Mouse (Mus musculus) G1E (cell line): Measurements from ENCODE around the gene Fxyd4. TPM values are rescaled to one million over a fixed set of nuclear protein-coding genes. Genes with fewer than 3 reads are reported as not detected.

Experiments used
- ATAC-seq: 2 replicates; pipeline ENCODE4 v1.8.0; 2016; ENCODE audit warnings: mild to moderate bottlenecking; ENCODE audit not compliant: insufficient number of reproducible peaks, poor library complexity, low FRiP score, severe bottlenecking; ENCODE audit errors: extremely low read depth
- DNase-seq: peaks from one replicate; pipeline ENCODE4 v3.0.0; 2012; ENCODE audit warnings: low spot score
- H3K27me3 ChIP-seq: 2 replicates; pipeline ENCODE4 v1.6.1; 2012; ENCODE audit warnings: mild to moderate bottlenecking, low read length, inconsistent platforms; ENCODE audit not compliant: insufficient read depth
- H3K36me3 ChIP-seq: replicated peaks from 2 replicates; pipeline ENCODE3; 2012; ENCODE audit warnings: mild to moderate bottlenecking, inconsistent platforms
- H3K4me1 ChIP-seq: 2 replicates; pipeline ENCODE4 v1.6.1; 2012; ENCODE audit warnings: low read depth, low read length, inconsistent platforms, mixed read lengths; ENCODE audit not compliant: insufficient read depth
- H3K4me3 ChIP-seq: 2 replicates; pipeline ENCODE4 v1.5.1; 2012; ENCODE audit warnings: low read depth, mild to moderate bottlenecking, inconsistent platforms, low read length, moderate library complexity, mixed read lengths
- H3K9me3 ChIP-seq: replicated peaks from 2 replicates; pipeline ENCODE4 v1.6.1; 2012; ENCODE audit warnings: inconsistent platforms
- CTCF ChIP-seq: IDR thresholded peaks from 2 replicates; pipeline ENCODE4 v1.5.1; 2012; ENCODE audit warnings: low read depth, low read length, inconsistent platforms, mixed read lengths
- GATA1 ChIP-seq: IDR thresholded peaks from 2 replicates; pipeline ENCODE4 v1.6.1; 2012; ENCODE audit warnings: borderline replicate concordance, low read length, inconsistent platforms, mixed read lengths
- GATA2 ChIP-seq: IDR thresholded peaks from 2 replicates; pipeline ENCODE4 v1.6.1; 2012; ENCODE audit warnings: low read depth, low read length, inconsistent platforms, borderline replicate concordance
- POLR2AphosphoS5 ChIP-seq: IDR thresholded peaks from 2 replicates; pipeline ENCODE4 v1.6.1; 2012; ENCODE audit warnings: low read depth, low read length, inconsistent platforms; ENCODE audit not compliant: insufficient replicate concordance
- TAL1 ChIP-seq: conservative IDR thresholded peaks from 2 replicates; pipeline ENCODE4 v1.6.1; 2012; ENCODE audit warnings: low read depth, low read length, inconsistent platforms, mixed read lengths
- polyA plus RNA-seq: library from polyadenylated mRNA; stranded (reverse); fragments of >175 nt; gene quantifications from 2 replicates; pipeline ENCODE4 v1.2.3, GENCODE M21; 2012
- total RNA-seq, 2 experiments: library from RNA; stranded (forward) in 1 of 2; stranded (reverse) in 1 of 2; fragments of 200-1000 nt in 1 of 2; fragments of >200 nt in 1 of 2; fragmentation: Nextera tagmentation in 1 of 2; gene quantifications; 2 replicates each; pipeline ENCODE4 v1.2.3; 2014 to 2017

Gene Fxyd4
- total and polyA plus RNA-seq, 3 experiments: not detected

- H3K36me3 ChIP-seq: peaks cover 20% of the 10 kb centered on the region
- H3K4me1 ChIP-seq: peaks cover 49% of the 10 kb centered on the region
- H3K9me3 ChIP-seq: no peaks in the 10 kb centered on the region
- peak overlapping the region; percentile 95; the same call in 1 of the 2 replicates for H3K4me3 ChIP-seq
- ATAC-seq (no peak), DNase-seq (no peak)
- TF ChIP-seq TAL1 (no peak), GATA2 (no peak), GATA1 (no peak), POLR2AphosphoS5 (no peak), CTCF (no peak)
- no peaks in the 10 kb centered on the region for H3K27me3 ChIP-seq
Observed at GRCm38 (mm10) chr6:117905260-117905930, 32.1 kb downstream of the Fxyd4 start.

GRCm38 (mm10) chr6:117903836-117904235 lies 33.7 kb downstream of the Fxyd4 start:
- Histone ChIP-seq H3K9me3 (no peaks in the 10 kb centered on the region), H3K27me3 (no peaks in the 10 kb centered on the region), H3K4me1 (peaks cover 43% of the 10 kb centered on the region), H3K4me3 (no peak overlapping the region), H3K36me3 (peaks cover 10% of the 10 kb centered on the region)
- TF ChIP-seq POLR2AphosphoS5 (no peak), CTCF (no peak), TAL1 (no peak), GATA1 (no peak), GATA2 (no peak)
- ATAC-seq (no peak), DNase-seq (no peak)

GRCm38 (mm10) chr6:117902556-117902955 lies 34.9 kb downstream of the Fxyd4 start:
- no peaks in the 10 kb centered on the region for H3K27me3 ChIP-seq
- no peak for TF ChIP-seq CTCF
- TF ChIP-seq GATA1: no peak
- TF ChIP-seq GATA2: no peak
- no peaks in the 10 kb centered on the region for H3K36me3 ChIP-seq
- ATAC-seq (no peak), DNase-seq (no peak)
- H3K4me3 ChIP-seq: no peak overlapping the region; the same call in 1 of the 2 replicates
- no peaks in the 10 kb centered on the region for H3K9me3 ChIP-seq
- peaks cover 43% of the 10 kb centered on the region for H3K4me1 ChIP-seq

- no peaks in the 10 kb centered on the region for H3K27me3 ChIP-seq
- H3K9me3 ChIP-seq: no peaks in the 10 kb centered on the region
- DNase-seq (no peak), ATAC-seq (no peak)
- no peak overlapping the region for H3K4me3 ChIP-seq
- no peak for TF ChIP-seq GATA1
- no peak for TF ChIP-seq CTCF
- TF ChIP-seq POLR2AphosphoS5: no peak
- no peak for TF ChIP-seq TAL1
- no peak for TF ChIP-seq GATA2
- no peaks in the 10 kb centered on the region for H3K36me3 ChIP-seq
- H3K4me1 ChIP-seq: peaks cover 46% of the 10 kb centered on the region
Observed at GRCm38 (mm10) chr6:117901510-117902402, 35.7 kb downstream of the Fxyd4 start.

- TF ChIP-seq POLR2AphosphoS5: no peak
- TF ChIP-seq GATA1: no peak
- no peak for TF ChIP-seq GATA2
- no peak for TF ChIP-seq CTCF
- TF ChIP-seq TAL1: no peak
- Histone ChIP-seq H3K4me3 (no peak within 1 kb of the TSS), H3K36me3 (no peaks in the 10 kb centered on the region), H3K9me3 (no peaks in the 10 kb centered on the region), H3K4me1 (peaks cover 50% of the 10 kb centered on the region), H3K27me3 (no peaks in the 10 kb centered on the region)
- no peak for DNase-seq
- ATAC-seq: peak; percentile 59
Observed at GRCm38 (mm10) chr6:117900126-117901080, 37.1 kb downstream of the Fxyd4 start, which contains the start of gene Hnrnpf. Hnrnpf (plus strand) TSS chr6:117900324.

GRCm38 (mm10) chr6:117897800-117898199 lies 39.7 kb downstream of the Fxyd4 start:
- Histone ChIP-seq H3K36me3 (no peaks in the 10 kb centered on the region), H3K4me3 (no peak overlapping the region), H3K9me3 (no peaks in the 10 kb centered on the region), H3K27me3 (no peaks in the 10 kb centered on the region), H3K4me1 (peaks cover 34% of the 10 kb centered on the region)
- DNase-seq (no peak), ATAC-seq (no peak)
- TF ChIP-seq GATA1 (no peak), TAL1 (no peak), GATA2 (no peak), CTCF (no peak), POLR2AphosphoS5 (no peak)
